Mouse (Mus musculus) fibroblast of lung, adult 2 months (primary cell): Measurements from ENCODE around the gene Map3k14.
"Not testable (repeated sequence)": the region's sequence is repeated elsewhere in the genome, so short reads cannot be mapped to it uniquely, and the experiment has no call there.

Source experiments
- DNase-seq: peaks from one replicate; pipeline ENCODE4 v3.0.0-alpha.2; 2011; ENCODE audit warnings: low read depth

Map3k14 gene

DNA sequence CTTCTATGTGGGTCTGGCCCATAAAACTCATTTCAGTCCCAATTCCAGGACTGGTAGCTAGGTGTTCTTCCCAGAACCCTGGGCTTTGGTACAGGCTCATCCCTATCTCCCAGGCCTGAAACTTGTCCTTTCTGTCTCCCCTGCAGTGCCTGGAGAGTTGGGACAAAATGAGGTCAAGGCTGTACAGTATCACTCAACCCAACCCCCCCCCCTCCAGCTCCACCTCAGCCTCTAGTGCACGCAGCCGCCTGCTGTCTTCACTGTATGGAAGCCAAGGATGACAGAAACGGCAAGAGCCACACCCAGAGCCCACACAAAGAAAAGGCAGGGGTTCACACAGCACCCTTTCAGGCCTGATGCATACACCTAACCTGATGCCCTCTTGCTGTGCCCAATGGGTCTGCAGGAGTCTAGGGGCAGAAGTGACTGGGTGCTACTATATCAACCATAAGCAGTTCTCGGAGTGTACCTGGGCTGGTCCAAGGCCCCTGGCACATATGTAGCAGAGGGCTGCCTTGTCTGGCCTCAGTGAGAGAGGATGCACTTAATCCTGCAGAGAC is 20.5 kb downstream of the Map3k14 start:
- DNase-seq: no peak

- DNase-seq: peak; percentile 94
These were observed 21.1 kb downstream of the Map3k14 start for GRCm38 (mm10) chr11:103246081-103246730.

DNA sequence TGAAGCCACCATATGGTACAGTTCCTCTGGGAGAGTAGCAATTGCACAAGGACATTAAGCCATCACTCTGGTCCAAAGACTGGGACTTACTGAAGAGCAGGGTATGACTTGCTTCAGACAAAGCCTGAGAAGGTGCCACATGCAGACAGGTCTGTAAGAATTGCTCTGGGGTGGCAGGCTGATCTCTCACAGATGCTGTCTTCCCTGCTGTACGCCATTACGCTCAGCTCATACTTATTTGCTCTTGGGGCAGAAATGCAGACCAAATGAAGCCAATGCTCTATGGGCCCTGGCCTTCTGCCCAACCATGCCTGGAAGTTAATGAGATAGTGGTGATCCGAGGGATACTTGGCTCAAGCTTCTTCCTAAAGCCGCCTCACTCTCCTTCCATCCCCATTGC is 22.4 kb downstream of the Map3k14 start:
- DNase-seq: no peak

DNA sequence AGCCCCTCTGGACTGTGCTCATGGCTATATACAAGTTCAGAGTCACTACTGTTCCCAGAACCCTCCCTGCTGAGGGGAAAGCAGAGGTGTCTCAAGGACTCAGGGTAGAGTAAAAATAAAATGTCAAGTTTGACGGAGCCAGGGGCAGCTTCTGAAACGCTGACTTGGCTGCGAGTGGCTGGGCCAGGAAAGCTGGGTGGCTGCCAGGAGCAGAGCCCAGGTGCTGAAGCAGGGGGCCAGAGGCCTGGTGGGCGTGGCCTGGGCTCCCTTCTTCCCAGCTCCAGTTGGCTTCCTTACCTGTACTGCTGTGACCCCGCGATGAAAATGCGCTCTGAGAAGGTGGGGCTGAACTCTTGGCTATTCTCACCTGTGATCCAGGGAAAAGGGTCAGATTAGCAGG is 26.5 kb downstream of the Map3k14 start:
- DNase-seq: no peak

- DNase-seq: no peak
These were observed 29.5 kb downstream of the Map3k14 start for GRCm38 (mm10) chr11:103237757-103238156.

- no peak for DNase-seq
These were observed 30.4 kb downstream of the Map3k14 start for GRCm38 (mm10) chr11:103236903-103237302.

GRCm38 (mm10) chr11:103236431-103236830 is 30.8 kb downstream of the Map3k14 start:
- DNase-seq: no peak

GRCm38 (mm10) chr11:103235702-103236101 is 31.6 kb downstream of the Map3k14 start:
- DNase-seq: no peak

- no peak for DNase-seq
These were observed 32.8 kb downstream of the Map3k14 start for GRCm38 (mm10) chr11:103234447-103234846.

DNA sequence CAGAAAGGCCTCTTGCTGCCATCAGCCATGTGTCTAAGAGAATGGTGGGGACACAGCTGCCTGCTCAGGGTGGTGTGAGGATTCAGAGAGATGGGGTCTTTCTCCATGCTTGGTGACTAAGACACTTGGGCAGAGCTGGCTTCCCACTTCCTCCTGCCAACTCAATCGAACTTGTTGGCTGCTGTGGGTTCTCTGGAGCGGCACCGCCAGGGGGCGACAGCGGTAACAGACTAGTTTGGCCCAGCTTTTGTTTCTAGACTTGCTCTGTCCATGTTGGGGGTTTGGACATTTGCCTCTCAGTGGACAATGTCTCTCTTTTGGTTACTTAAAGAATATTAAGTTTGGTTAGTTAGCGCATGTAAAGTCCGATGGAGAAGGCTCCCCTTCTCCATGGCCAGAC is 34.3 kb downstream of the Map3k14 start:
- peak; percentile 67 for DNase-seq

GRCm38 (mm10) chr11:103231367-103231766 is 35.9 kb downstream of the Map3k14 start:
- no peak for DNase-seq

- no peak for DNase-seq
These were observed 36.6 kb downstream of the Map3k14 start for GRCm38 (mm10) chr11:103230626-103231025.

DNA sequence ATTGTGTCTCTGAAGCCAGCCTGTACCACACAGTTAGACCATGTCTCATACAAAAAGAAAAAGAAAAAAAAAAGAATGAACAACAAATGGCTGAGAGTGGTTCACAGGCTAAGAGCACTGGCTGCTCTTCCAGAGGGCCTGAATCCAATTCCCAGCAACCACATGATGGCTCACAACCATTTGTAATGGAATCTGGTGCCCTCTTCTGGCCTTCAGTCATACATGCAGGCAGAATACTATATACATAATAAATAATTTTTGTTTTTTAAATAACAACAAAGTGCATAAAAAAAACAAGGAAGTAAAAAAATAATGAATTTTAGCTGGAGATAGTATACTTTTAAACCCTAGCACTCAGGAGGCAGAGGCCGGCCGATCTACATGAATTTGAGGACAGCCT is 37.7 kb downstream of the Map3k14 start:
- no peak for DNase-seq

DNA sequence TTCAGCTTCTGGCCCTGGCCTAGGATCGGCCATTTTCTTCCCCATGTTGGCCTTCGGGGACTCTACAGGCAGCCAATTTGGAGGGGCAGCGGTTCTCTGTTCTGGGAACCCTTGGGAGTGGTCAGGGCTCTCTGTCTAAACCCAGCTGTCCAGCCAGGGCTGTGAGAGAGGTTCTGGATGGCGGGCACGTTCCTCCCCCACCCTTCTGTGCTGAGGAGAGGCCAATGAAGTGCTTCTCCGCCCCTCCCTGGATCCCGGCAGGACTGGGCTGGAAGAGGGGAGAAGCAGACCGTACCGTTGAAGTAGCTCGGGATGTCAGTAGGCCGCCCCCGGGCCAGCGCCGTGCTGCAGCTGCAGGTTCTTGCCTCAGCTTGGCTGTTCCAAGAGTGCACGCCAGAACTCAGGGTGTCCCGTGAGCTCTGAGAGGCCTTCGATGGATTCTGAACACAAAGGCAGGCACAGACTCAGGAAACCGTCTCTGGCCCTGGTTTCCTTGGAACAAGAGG is 43.3 kb downstream of the Map3k14 start:
- DNase-seq: no peak

DNA sequence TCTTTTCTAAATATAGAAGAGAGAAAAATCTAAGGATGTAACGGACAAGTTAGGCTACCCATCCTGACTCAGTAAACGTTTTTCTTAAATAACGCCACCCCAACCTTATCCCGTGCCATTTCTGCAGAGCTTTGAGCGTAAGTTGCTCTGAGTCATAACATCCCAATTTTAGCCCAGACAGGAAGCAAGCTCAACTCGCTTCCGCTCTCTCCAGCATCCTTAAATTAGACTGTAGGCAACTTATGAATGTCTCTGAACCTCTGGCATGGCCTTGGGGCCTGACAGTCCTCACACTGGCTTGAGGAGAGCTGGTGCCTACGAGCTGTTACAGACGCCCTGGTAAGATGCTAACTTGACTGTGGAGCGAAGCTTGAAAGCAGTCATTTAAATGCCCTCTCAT is 43.8 kb downstream of the Map3k14 start:
- DNase-seq: no peak

GRCm38 (mm10) chr11:103222718-103223117 is 44.6 kb downstream of the Map3k14 start:
- not testable (repeated sequence) for DNase-seq

DNA sequence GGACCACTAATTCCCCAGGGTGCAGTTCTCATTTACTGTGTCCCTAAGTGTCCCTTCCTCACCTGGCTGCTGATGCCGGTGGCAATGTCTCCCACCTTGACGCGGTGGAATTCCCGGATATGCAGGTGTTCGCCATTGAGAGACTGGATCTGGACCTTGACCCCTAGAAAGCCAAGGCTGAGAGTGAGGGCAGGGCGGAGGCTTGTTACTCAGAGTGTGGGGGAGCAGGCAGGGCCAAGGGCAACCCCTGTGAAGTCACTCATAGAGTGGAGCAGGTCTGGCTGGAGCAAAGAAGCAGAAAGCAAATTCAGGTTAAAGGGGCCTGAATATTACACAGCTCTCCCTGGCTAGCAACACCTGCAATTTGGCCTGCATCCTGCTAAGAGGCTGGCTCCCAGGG is 45.8 kb downstream of the Map3k14 start:
- DNase-seq: no peak

DNA sequence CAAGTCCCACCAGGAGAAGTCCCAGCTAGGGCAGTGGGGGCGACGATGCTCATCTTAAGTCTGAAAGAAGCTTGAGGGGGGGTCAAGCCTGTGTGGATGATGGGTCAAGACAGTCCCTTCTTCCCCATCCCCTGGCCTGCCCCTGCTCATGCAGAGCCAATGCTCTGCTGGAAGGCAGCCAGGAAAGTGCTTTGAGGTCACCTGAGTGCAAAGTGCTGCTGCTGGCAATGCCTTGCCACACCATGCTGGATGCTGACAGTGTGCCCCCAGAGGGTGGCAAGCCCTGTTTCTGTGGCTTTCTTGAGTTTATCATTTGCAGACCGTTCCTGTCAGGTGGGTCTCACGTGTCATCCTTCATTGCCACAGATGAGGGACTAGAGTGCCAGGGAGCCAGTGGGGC is 47.3 kb downstream of the Map3k14 start:
- DNase-seq: no peak

DNA sequence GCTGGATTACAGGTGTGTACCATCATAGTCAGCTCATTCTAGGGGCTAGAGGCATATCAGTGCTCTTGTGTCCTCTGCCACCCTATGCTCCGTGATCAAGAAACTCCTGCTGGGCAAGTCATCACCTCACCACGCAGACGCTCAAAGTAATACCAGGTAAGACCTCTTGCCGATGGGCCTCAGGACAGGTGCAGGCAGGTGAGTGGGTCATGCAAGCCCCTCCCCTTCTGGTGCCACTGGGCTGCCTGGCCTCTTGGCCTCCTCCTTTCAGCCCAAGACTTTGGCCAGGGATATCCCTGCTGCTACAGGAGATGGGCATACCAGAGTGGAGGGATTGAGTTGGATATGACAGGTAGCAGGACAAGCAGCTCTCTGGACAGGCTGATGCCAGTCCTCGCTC is 48.0 kb downstream of the Map3k14 start:
- DNase-seq: no peak

GRCm38 (mm10) chr11:103218517-103218901 is 48.8 kb downstream of the Map3k14 start:
- DNase-seq: no peak

DNA sequence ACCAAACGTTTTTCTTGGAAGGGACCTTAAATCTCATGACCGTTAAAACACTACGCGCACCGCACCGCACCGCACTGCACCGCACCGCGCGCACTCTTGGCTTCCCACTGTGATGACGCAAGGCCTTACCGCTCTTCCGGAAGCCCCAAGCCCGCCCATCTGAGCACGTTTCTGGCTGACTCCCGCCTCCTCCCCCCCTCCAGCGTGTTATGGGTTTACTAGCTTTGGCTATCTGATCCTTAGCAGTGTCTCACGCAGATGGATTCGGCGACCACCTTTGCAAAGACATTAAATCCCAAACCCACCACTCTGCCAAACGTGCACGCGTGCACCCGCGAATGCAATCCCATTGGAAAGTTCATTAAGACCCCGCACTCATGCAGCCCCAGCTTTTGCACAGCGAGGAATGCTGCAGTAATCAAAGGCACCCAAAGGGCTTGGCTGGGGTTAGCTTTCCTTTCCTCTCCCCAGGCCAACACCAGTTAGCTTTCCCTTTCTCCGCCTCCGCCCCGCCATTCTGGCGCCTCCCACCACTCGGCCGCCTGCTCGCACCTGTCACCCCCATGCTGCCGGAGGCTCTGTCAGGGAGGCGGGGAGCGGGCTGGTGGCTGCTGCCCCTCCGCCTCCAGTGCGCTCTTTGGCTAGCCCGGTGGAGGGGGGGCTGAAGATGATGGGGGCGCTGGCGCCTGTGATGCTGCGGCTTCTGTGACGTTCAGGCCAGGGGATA is 49.3 kb downstream of the Map3k14 start, which contains the start of gene Spata32:
TSS of gene Spata32 (minus strand) at position 643 of the 727 bp plus-strand sequence.
- DNase-seq: no peak

GRCm38 (mm10) chr11:103215355-103215754 is 51.9 kb downstream of the Map3k14 start:
- DNase-seq: no peak

DNA sequence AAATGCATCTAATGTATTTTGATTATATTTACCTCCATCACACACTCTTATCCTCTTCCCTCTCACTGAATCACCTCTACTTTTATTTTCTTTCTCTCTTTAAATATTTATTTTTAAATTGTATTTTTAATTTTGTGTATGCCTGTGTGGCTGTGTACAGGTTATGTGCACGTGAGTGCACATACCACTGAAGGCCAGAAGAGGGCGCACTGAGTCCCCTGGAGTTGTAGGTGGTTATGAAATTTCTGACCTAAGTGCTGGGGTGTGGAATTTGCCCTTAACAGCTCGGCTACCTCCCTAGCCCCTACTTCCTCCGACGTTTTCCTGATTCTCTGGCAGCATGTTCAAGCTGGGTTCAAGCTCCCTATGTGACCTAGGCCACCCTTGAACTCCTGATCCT is 53.6 kb downstream of the Map3k14 start:
- DNase-seq: no peak
